Mouse (Mus musculus): ENCODE results near the gene Robo4.

DNA sequence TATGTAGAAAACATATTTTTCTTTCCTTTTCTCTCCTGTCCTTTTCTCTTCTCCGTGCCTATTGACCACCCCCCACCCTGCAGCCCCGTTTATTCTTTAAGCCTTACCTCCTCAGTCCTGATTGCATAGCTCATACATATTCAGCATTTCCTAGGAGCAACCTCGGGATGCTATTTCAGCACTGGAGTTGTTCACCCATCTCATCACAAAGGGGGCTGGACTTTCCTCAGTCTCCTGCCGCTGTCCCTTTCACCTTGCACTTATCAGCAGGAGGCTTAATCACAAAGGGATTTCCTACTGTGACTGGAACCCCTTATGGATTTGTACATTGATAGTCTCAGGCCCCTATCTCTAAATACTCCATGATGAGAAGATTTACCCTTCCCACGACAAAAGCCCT, 50.7 kb downstream of the Robo4 start:
- TF ChIP-seq ETS1 (IDR thresholded peaks at IDR 0.05; ENCODE audit: low read depth, low read length) (no peak), CTCF (IDR thresholded peaks at IDR 0.05 in 2 of 3, conservative IDR thresholded peaks at IDR 0.05 in 1 of 3; ENCODE audit: control insufficient read depth in 1 of 3, insufficient read depth in 1 of 3, low read depth in 2 of 3, low read length in 3 of 3, poor library complexity in 1 of 3, severe bottlenecking in 1 of 3) (no peak), USF1 (IDR thresholded peaks at IDR 0.05; ENCODE audit: low read depth, low read length) (no peak), NELFE (IDR thresholded peaks at IDR 0.05; ENCODE audit: low read depth, low read length) (no peak), POLR2A (IDR thresholded peaks at IDR 0.05; ENCODE audit: control insufficient read depth in 1 of 2, insufficient read depth in 1 of 2, low read depth in 1 of 2, low read length in 2 of 2, poor library complexity in 1 of 2) (no peak), RAD21 (IDR thresholded peaks at IDR 0.05; ENCODE audit: low read depth, low read length) (no peak), RCOR1 (IDR thresholded peaks at IDR 0.05; ENCODE audit: low read depth, low read length) (no peak), MYB (IDR thresholded peaks at IDR 0.05; ENCODE audit: low read depth, low read length) (no peak), USF2 (IDR thresholded peaks at IDR 0.05; ENCODE audit: borderline replicate concordance in 1 of 2, insufficient read depth in 1 of 2, low read depth in 1 of 2, low read length in 2 of 2) (no peak), ZC3H11A (IDR thresholded peaks at IDR 0.05; ENCODE audit: low read depth, low read length) (no peak)

All from MEL (cell line).